Mouse (Mus musculus): ENCODE data around the gene Tmem178.

DNA sequence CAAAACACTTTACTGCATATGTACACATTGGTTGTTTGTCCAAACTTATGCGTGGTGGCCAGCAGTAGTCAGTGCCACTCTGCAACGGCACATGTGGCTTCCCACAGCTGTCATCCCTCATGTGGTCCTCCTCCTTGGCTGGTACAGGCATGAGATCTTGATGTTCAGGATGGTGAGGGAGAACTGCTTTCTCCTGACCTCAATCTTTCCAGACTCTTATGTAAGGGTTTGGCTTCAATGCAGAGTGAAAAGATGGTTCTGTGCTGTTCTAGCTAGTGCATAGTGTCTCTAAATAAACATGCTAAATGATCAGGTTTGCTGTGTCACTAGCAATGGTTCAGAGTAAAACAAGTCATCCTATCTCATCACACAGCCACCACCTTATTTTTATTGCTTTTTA lies 17.3 kb upstream of the Tmem178 start:
- TF ChIP-seq GATA1 (IDR thresholded peaks at IDR 0.05; ENCODE audit: low read length) (no peak), TAL1 (IDR thresholded peaks at IDR 0.05; ENCODE audit: low read length) (no peak)
